Mouse (Mus musculus): ENCODE results near the gene Tnni3. TPM values are rescaled to one million over a fixed set of nuclear protein-coding genes. Genes with fewer than 3 reads are reported as not detected.
A peak's percentile ranks its signal among the peaks of the same experiment; 100 is the strongest.

Gene Tnni3
- polyA plus RNA-seq, 1 experiment, result 1,187 TPM

DNA sequence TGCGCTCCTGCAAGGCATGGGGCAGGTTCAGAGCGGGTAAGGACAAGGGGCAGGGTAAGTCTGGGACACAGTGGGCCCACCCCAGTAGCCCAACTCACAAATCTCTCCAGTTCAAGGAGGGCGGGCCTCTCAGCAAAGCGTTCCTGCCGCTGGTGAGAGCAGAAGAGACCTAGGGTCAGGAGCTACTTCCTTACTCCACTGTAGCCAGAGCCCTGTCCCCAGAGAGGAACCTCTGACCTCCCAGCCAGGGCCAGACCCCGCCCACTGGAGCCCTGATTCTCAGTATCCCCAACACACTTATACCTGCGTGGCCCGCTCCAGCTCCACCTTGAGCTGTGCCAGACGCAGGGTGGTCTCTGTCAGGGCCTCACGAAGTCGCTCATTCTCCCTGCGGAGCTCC is 41.7 kb downstream of the Tnni3 start:
- H3K27me3 ChIP-seq (ENCODE audit: control insufficient read depth, insufficient read depth, low read length), result no peaks in the 10 kb centered on the region; the same call in 1 of the 2 replicates
- no peak overlapping the region for H3K4me3 ChIP-seq (ENCODE audit: control insufficient read depth, insufficient read depth, low read length)
- TF ChIP-seq CTCF (IDR thresholded peaks at IDR 0.05; ENCODE audit: borderline replicate concordance, control insufficient read depth, extremely low read depth, insufficient read depth, low read length, poor library complexity), result no peak
- no peak for TF ChIP-seq POLR2A (IDR thresholded peaks at IDR 0.05; ENCODE audit: control insufficient read depth, extremely low read depth, insufficient read depth, low read length, poor library complexity)
- no peak overlapping the region for H3K27ac ChIP-seq (ENCODE audit: control insufficient read depth, insufficient read depth, low read length)
- peaks cover 25% of the 10 kb centered on the region for H3K36me3 ChIP-seq (ENCODE audit: control insufficient read depth, insufficient read depth, low read length)
- WGBS, result 94% methylated on average over 12 of the region's 12 CpGs
- DNase-seq, result no peak
- H3K4me1 ChIP-seq (replicated peaks; ENCODE audit: control insufficient read depth, insufficient read depth, low read length), result peaks cover 3% of the 10 kb centered on the region

DNA sequence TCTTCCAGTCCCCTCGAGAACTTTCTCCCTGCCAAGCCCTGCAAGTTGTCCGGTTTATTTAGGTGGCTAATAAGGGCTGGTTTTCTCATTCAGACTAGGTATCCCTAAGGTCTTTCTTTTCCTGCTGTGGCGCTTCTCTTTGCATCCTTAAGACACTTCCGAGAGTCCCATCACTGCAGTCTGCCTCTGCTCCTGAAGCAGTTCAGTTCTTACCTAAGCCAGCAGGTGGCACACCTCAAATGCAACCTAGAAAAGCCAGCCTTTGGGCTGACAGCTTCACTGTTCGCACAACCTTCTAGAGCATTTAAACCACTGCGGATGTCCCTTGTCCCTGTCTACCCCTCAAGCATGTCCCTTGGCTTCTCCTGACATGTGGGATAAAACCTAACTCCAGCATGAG is 44.4 kb downstream of the Tnni3 start:
- H3K4me1 ChIP-seq (replicated peaks; ENCODE audit: control insufficient read depth, insufficient read depth, low read length), result peaks cover 3% of the 10 kb centered on the region
- 52% methylated on average over 6 of the region's 6 CpGs for WGBS
- no peaks in the 10 kb centered on the region; the same call in 1 of the 2 replicates for H3K27me3 ChIP-seq (ENCODE audit: control insufficient read depth, insufficient read depth, low read length)
- H3K27ac ChIP-seq (ENCODE audit: control insufficient read depth, insufficient read depth, low read length), result no peak overlapping the region
- DNase-seq, result peak; percentile 39
- H3K4me3 ChIP-seq (ENCODE audit: control insufficient read depth, insufficient read depth, low read length), result no peak overlapping the region
- peaks cover 25% of the 10 kb centered on the region for H3K36me3 ChIP-seq (ENCODE audit: control insufficient read depth, insufficient read depth, low read length)
- TF ChIP-seq CTCF (IDR thresholded peaks at IDR 0.05; ENCODE audit: borderline replicate concordance, control insufficient read depth, extremely low read depth, insufficient read depth, low read length, poor library complexity), result no peak
- TF ChIP-seq POLR2A (IDR thresholded peaks at IDR 0.05; ENCODE audit: control insufficient read depth, extremely low read depth, insufficient read depth, low read length, poor library complexity), result no peak

DNA sequence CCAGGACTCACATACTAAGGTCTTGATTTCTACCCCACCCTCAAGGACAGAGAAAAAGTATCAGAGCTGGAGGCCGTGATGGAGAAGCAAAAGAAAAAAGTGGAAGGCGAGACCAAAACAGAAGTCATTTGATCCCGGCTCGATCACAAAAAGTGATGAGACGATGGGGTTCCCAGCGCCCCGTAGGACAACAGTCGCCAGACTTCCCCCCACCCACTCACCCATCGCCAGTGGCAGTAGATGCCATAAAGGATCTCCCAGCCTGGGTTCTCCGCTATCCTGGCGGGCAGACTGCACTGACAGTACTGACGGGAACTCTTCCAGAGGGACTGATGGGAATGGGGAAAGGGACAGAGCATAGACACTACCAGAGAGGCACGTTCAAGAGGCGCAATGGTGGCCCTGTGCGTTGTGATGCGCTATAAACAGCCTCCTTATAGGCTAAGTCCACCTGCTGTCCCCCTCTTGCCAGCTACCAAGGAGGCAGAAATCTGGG is 45.2 kb downstream of the Tnni3 start:
- H3K4me3 ChIP-seq (ENCODE audit: control insufficient read depth, insufficient read depth, low read length), result peak overlapping the region; percentile 6; the same call in 1 of the 2 replicates
- DNase-seq, result no peak
- H3K27me3 ChIP-seq (ENCODE audit: control insufficient read depth, insufficient read depth, low read length), result no peaks in the 10 kb centered on the region; the same call in 1 of the 2 replicates
- 36% methylated on average over 16 of the region's 16 CpGs for WGBS
- no peak for TF ChIP-seq POLR2A (IDR thresholded peaks at IDR 0.05; ENCODE audit: control insufficient read depth, extremely low read depth, insufficient read depth, low read length, poor library complexity)
- H3K36me3 ChIP-seq (ENCODE audit: control insufficient read depth, insufficient read depth, low read length), result peaks cover 23% of the 10 kb centered on the region
- peaks cover 3% of the 10 kb centered on the region for H3K4me1 ChIP-seq (replicated peaks; ENCODE audit: control insufficient read depth, insufficient read depth, low read length)
- no peak overlapping the region for H3K27ac ChIP-seq (ENCODE audit: control insufficient read depth, insufficient read depth, low read length)

DNA sequence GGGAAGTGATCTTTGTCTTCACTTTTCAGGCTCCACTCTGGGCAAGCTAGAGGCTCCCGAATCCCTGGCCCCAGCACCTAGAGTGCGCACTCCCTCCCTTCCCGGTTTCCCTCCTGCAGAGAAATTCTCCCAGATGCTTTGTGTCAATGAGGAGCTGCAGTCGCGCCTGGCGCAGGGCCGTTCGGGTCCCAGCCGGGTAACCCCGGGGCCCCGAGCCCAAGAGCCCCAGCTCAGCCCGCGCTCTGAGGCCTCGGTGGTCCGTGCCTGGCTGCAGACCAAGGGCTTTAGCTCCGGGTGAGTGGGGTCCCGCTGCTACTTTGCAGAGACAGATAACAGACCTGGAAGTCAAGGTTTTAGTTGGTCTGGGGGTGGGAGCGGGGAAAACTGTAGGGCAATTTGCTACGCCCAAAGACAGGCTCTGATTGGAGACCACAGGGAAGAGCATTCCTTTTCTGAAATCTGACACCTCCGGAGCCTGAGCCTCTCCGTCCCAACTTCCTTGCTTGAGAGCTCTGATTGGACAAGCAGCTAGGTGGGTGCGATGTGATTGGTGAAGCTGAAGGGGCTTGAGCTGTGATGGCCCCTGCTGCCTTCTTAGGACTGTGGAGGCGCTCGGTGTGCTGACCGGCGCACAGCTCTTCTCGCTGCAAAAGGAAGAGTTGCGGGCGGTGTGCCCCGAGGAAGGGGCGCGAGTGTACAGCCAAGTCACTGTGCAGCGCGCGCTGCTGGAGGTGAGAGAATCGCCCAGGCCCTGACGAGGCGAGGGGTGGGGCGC is 45.8 kb downstream of the Tnni3 start:
- peaks cover 3% of the 10 kb centered on the region for H3K4me1 ChIP-seq (replicated peaks; ENCODE audit: control insufficient read depth, insufficient read depth, low read length)
- WGBS, result 30% methylated on average over 39 of the region's 39 CpGs
- no peaks in the 10 kb centered on the region; the same call in 1 of the 2 replicates for H3K27me3 ChIP-seq (ENCODE audit: control insufficient read depth, insufficient read depth, low read length)
- DNase-seq, result no peak
- no peak overlapping the region for H3K27ac ChIP-seq (ENCODE audit: control insufficient read depth, insufficient read depth, low read length)
- peaks cover 17% of the 10 kb centered on the region for H3K36me3 ChIP-seq (ENCODE audit: control insufficient read depth, insufficient read depth, low read length)
- TF ChIP-seq CTCF (IDR thresholded peaks at IDR 0.05; ENCODE audit: borderline replicate concordance, control insufficient read depth, extremely low read depth, insufficient read depth, low read length, poor library complexity), result no peak
- TF ChIP-seq POLR2A (IDR thresholded peaks at IDR 0.05; ENCODE audit: control insufficient read depth, extremely low read depth, insufficient read depth, low read length, poor library complexity), result no peak
- peak overlapping the region; percentile 6; the same call in 1 of the 2 replicates for H3K4me3 ChIP-seq (ENCODE audit: control insufficient read depth, insufficient read depth, low read length)

DNA sequence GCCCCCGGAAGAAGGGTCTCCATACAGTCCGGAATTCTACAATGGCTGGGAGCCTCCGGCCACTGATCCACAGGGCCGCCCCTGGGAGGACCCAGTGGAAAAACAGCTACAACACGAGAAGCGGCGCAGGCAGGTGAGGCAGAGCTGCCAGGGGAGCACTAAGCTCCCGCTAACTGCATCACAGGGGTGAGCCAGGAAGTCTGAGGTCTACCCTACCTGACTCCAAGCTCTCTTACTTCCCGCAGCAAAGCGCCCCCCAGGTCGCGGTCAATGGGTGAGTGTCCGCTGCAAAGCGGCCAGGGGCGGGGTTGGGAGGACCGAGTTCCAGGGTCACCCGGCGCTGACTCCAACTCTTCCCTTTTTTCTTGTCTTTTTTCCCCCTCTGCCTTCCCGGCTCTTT is 50.1 kb downstream of the Tnni3 start:
- Histone ChIP-seq H3K27me3 (ENCODE audit: control insufficient read depth, insufficient read depth, low read length) (no peaks in the 10 kb centered on the region; the same call in 1 of the 2 replicates), H3K36me3 (ENCODE audit: control insufficient read depth, insufficient read depth, low read length) (no peaks in the 10 kb centered on the region), H3K4me3 (ENCODE audit: control insufficient read depth, insufficient read depth, low read length) (no peak overlapping the region), H3K4me1 (replicated peaks; ENCODE audit: control insufficient read depth, insufficient read depth, low read length) (peaks cover 3% of the 10 kb centered on the region), H3K27ac (ENCODE audit: control insufficient read depth, insufficient read depth, low read length) (no peak overlapping the region)
- WGBS, result 34% methylated on average over 19 of the region's 19 CpGs
- no peak for TF ChIP-seq POLR2A (IDR thresholded peaks at IDR 0.05; ENCODE audit: control insufficient read depth, extremely low read depth, insufficient read depth, low read length, poor library complexity)
- TF ChIP-seq CTCF (IDR thresholded peaks at IDR 0.05; ENCODE audit: borderline replicate concordance, control insufficient read depth, extremely low read depth, insufficient read depth, low read length, poor library complexity), result no peak
- no peak for DNase-seq

DNA sequence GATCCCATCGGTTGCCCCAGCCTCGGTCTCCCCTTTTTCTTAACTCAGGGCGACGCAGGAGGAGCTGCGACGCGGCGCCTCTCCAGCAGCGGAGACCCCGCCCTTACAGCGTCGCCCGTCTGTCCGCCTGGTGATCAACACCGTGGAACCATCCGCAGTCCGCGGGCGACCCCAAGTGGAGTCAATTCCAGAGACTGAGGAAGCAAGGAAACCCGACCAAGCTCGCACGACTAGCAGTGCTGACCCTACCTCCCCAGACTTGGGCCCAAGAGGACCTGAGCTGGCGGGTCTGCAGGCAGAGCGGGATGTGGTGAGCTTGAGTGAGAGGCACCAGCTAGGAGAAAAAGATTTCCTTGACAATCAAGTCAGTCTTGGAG is 52.9 kb downstream of the Tnni3 start:
- peak; percentile 32 for DNase-seq
- WGBS, result 43% methylated on average over 24 of the region's 24 CpGs
- Histone ChIP-seq H3K36me3 (ENCODE audit: control insufficient read depth, insufficient read depth, low read length) (no peaks in the 10 kb centered on the region), H3K27me3 (ENCODE audit: control insufficient read depth, insufficient read depth, low read length) (no peaks in the 10 kb centered on the region; the same call in 1 of the 2 replicates), H3K4me1 (replicated peaks; ENCODE audit: control insufficient read depth, insufficient read depth, low read length) (no peaks in the 10 kb centered on the region; the same call in 1 of the 2 replicates), H3K4me3 (ENCODE audit: control insufficient read depth, insufficient read depth, low read length) (no peak overlapping the region), H3K27ac (ENCODE audit: control insufficient read depth, insufficient read depth, low read length) (no peak overlapping the region)
- TF ChIP-seq POLR2A (IDR thresholded peaks at IDR 0.05; ENCODE audit: control insufficient read depth, extremely low read depth, insufficient read depth, low read length, poor library complexity), result no peak
- TF ChIP-seq CTCF (IDR thresholded peaks at IDR 0.05; ENCODE audit: borderline replicate concordance, control insufficient read depth, extremely low read depth, insufficient read depth, low read length, poor library complexity), result no peak

Data from thymus, adult 2 months (tissue).